Mouse (Mus musculus): Measurements from ENCODE around the gene Nphp4.

The Nphp4 gene

GRCm38 (mm10) chr4:152568662-152569395 is 92.3 kb downstream of the Nphp4 start:
- no peak for DNase-seq

- DNase-seq: no peak
Observed at GRCm38 (mm10) chr4:152574266-152574665, 97.8 kb downstream of the Nphp4 start.

GRCm38 (mm10) chr4:152576826-152577225 is 100.3 kb downstream of the Nphp4 start:
- no peak for DNase-seq

DNA sequence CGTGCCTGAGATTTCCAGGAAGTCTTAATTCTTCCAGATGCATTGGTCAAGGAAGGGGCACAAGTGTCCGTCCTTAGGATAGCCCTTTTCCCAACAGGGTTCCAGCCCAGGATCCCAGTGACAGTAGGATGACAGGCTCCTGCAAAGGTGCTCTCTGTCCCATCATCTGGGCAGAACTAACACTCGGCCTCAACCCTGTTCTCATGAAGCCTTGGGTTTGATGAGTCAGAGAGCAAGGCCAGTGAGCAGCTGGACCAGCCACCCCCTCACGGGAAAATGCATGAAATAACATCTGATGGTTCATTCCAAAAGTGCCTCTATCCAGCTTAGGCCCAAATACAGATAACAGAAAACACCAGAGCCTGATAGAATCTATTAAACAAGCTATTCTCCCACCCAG is 103.5 kb downstream of the Nphp4 start:
- no peak for DNase-seq

GRCm38 (mm10) chr4:152582206-152582605 is 105.7 kb downstream of the Nphp4 start:
- no peak for DNase-seq

DNA sequence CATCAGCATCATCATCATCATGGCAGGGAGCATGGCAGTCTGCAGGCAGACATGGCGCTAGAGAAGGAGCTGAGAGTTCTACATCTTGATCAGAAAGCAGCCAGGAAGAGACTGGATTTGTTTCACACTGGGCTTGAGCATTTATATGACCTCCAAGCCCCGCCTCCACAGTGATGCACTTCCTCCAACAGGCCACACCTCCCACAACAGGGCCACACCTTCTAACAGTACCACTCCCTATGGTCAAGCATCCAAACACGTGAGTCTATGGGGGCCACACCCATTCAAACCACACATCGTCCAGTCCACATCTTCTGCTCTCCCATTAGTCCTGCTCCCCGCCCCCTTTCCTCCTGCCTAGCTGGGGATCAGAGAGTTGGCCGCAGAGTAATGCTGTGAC is 107.1 kb downstream of the Nphp4 start:
- DNase-seq: no peak

- DNase-seq: no peak
Observed at GRCm38 (mm10) chr4:152585526-152585925, 109.0 kb downstream of the Nphp4 start.

- DNase-seq: no peak
Observed at GRCm38 (mm10) chr4:152586175-152586574, 109.7 kb downstream of the Nphp4 start.

GRCm38 (mm10) chr4:152604285-152604684 is 127.8 kb downstream of the Nphp4 start:
- no peak for DNase-seq

- no peak for DNase-seq
Observed at GRCm38 (mm10) chr4:152609196-152609595, 132.7 kb downstream of the Nphp4 start.

DNA sequence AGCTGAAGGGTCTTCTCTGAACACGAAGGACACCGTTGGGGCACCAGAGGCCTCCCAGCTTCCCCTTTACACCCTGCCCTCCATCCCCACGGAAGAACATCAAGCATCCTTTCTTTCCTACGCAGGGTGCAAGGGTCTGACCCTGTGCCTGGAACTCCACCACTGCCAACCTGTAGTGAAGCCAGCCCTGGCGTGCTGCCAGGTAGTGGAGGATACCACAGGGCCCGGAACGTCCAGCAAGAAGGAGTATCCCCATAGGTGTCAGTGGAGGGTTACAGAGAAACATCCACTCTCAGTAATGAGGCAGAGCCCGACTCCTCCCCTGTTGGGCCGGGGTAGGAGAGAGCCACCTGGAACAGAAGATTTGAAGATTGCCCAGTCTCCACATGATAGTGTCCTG is 133.5 kb downstream of the Nphp4 start:
- no peak for DNase-seq
